Mouse (Mus musculus) testis, postnatal 14 days (tissue): ENCODE measurements at regions not wholly inside any gene's neighbourhood (a gene's known extent, or its start where the extent isn't known, plus 50 kb on each side); places are given as distances from the start of the nearest gene placed in this dataset.

Experiments used
- DNase-seq: peaks from one replicate; pipeline ENCODE4 v3.0.0; 2021; ENCODE audit warnings: low spot score

DNA sequence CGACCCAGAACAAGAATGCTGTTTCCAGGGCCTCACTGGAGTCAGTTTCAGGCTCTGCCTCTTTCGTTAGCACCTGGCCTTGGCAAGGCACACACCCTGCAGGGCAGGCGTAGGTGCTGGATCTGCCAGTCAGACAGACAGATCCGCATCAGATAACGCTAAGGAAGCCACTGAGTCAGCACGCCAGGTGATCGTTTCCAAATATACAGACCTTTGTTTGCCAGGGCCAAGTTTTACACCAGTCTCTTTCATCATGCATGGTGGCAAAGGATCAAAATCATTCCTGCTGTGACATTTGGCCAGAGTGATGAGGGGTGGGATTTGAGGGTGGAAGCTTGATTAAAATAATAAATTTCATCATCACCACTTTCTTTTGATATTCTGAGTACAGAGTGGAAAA is 411.0 kb downstream of the Ofcc1 start:
- DNase-seq, result no peak

DNA sequence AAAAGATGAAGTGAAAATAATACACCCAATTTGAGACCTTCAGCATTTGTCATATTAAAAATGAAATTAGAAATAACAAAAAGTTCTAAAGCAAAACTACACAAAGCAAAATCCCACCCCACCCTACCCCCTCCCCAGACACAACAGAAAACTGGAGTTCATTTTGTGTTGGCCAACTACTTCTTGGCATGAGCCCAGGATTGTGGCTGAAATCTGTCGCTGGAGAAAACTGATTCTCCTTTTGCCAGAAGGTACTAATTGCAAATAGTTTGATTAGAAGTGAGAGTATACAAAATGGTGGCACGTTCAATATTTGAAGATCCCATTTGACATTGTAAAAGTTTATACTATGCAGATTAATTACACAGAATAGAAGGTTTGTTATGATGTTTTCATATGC is 426.0 kb downstream of the Ofcc1 start:
- DNase-seq, result no peak

DNA sequence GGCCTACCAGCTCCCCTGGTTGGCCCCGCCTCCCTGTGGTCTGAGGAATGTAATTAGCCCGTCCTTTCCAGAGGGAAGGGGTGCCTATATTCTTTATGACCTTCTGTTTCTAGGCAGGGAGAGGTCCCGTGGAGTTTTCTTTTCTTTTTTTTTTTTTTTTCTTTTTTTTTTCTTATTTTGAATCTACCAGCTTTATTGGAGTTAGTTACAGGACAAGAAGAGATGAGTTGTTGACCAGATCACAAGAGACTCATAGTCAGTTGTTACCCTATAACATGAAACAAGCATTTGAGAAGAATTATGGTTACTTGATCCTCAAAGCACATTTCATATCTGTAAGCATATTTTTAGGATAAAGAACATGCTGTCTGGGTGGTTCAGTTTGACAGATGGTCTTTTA is 429.8 kb downstream of the Ofcc1 start:
- no peak for DNase-seq

DNA sequence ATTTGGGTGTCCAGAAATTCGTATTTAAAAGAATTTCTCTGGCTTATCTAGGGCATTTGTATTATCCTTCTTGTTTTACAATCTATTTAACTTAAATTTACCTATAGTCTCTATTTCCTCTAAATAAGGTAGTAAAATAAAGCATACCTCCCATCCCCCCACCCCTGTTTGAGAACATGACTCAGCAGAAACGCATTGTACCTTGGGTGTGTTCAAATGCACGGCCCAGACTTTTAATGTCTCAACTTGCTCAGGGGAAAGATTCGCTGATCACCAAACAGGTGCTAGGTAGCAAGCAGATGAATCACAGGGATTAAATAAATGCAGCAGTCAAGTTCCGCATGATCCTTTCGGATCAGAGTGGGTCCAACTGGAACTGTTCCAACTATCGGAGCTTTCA is 432.7 kb downstream of the Ofcc1 start:
- no peak for DNase-seq

- no peak for DNase-seq
Observed at GRCm38 (mm10) chr13:39924366-39924765, 436.9 kb downstream of the Ofcc1 start.

DNA sequence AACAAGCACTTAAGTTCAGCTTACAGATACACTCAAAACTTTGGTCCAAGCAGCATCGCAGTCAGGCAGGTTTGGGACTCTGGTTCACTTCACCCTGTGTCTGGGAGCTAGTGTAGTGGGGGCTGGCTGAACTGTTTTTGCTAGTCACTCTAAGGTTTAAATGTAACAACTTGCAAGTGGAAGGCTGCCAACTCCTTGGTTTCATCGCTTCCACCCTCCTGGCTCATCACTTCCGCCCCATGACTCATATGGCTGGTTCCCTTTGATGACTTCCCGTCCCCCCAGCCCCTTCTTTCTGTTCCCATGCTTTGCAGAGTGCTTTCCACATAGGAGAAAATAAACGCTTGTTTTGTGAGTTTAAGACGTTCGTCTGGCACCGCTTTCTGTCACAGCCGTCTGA is 438.1 kb downstream of the Ofcc1 start:
- peak; percentile 9 for DNase-seq

- no peak for DNase-seq
Observed at GRCm38 (mm10) chr13:39907720-39908119, 453.5 kb downstream of the Ofcc1 start.

- no peak for DNase-seq
Observed at GRCm38 (mm10) chr13:39904264-39904663, 457.0 kb downstream of the Ofcc1 start.

DNA sequence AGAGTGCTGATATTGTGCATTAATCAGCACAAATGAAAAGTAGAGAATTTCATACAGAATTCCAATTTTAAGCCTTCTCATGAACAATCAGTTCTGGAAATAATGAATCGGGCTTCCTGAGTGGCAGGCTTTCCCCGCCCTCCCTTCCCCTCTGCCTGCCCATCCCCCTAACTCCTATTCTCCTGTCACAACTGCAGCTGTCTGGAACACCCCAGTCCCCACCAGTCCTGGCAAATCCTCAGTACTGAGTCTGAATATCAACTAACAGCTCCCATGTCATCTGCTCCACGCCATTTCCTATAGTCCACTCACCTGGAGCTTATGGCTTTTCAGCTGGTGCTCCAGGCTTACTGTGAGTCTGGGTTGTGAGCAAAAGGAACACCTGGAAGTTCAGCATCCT is 457.9 kb downstream of the Ofcc1 start:
- no peak for DNase-seq

GRCm38 (mm10) chr13:39899332-39899731 is 461.9 kb downstream of the Ofcc1 start:
- no peak for DNase-seq

GRCm38 (mm10) chr13:39898412-39898979 is 462.8 kb downstream of the Ofcc1 start:
- no peak for DNase-seq

DNA sequence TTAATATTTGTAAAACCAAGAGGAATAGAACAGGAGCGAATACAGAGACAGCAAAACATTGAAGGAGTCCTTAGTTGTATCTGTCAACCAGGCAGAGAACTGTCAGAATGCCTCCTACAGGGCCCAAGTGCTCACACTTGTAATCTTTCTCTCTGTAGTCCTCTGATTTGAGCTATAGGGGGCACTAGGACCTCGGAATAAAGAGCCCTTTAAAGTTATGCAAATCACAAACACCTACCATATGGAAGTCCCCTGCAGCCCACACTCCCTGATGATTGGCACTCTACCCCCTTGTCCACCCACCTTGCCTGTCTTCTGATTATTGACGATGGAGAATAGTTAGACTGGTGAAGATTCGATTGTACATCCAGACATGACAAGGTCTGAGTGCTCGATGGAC is 467.1 kb downstream of the Ofcc1 start:
- DNase-seq, result no peak

GRCm38 (mm10) chr13:39881066-39881465 is 480.2 kb downstream of the Ofcc1 start:
- DNase-seq, result no peak

DNA sequence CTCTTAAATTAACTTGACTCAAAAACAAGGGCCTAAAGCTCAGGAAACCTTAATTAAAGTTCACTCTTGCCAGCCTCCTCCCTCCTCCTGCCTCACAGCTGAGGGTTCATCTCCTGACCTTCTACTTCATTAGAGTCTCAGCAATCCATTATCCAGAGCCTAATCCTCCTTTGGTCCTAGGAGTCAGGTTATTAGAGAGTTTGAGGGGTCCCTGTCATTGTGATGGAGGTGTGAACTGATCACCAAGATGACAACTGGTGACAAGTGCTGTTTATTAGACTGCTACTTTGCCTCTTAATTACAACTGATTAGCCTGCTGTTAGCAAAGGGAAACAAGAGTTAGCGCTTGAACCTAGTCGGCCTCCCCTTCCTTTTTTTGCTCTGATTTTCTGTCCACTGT is 481.1 kb downstream of the Ofcc1 start:
- DNase-seq, result no peak

GRCm38 (mm10) chr13:39877361-39878141 is 483.7 kb downstream of the Ofcc1 start:
- DNase-seq, result no peak

DNA sequence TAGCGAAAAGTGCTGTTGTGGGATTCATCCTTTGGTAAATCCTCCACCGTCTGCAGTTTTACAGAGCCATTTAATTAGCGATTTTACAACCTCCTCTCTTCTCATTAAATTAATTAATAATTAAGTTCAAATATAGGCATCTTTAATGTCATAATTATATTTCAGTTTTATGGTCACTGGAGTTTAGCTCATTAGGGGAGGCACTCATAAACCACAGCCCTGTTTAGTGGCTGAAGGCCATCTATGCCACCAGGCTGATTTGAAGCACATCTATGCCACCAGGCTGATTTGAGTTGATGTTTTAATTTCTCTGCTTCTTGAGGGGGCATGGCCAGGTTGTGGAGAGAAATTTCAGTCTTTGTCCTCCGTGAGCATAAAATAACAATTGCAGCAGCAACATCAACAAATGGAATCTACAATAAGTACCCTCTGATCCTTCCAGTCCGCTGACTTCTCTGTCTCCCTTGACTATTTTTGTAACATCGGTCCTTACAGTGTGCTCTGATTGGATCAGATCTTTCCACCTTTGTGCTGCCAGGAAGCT is 508.9 kb downstream of the Ofcc1 start:
- DNase-seq, result no peak

- no peak for DNase-seq
Observed at GRCm38 (mm10) chr13:39849391-39849790, 511.9 kb downstream of the Ofcc1 start.

GRCm38 (mm10) chr13:39836053-39836584 is 525.1 kb downstream of the Ofcc1 start:
- no peak for DNase-seq

- DNase-seq, result no peak
Observed at GRCm38 (mm10) chr13:39835302-39835701, 525.9 kb downstream of the Ofcc1 start.

DNA sequence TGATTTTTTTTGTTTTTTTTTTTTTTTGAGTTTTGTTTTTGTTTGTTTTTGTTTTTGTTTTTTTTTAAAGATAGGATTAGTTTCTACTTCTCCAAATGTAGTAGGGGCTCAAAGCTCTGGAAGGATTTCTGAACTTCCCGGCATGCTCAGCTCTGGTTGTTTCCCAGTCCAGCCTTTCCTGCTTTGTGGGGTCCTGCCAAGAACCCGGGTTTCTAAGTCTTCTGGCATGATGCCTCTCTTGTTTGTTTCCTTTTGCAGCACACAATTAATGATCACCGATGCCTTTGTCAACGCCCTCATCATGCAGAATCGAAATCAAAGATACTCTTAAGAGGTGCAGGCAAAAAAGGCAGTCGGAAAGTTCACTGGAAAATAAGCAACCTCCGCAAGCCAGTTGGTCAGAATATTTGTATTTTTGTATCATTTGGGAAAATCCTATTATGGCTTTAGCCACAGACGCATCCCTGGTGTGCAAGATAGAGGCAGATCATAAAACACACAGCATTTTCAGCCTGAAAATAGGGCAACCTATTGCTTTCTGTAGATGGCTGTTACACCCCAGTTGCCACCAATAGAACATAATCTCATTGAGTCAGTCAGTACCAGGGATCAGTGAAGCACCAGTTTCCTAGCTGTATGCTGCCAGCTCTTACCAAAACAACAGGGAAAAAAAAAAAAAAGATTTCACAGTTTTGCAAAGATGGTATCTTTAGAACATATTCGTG is 526.6 kb downstream of the Ofcc1 start:
- DNase-seq, result no peak

- peak; percentile 6 for DNase-seq
Observed at GRCm38 (mm10) chr13:39823965-39824555, 537.2 kb downstream of the Ofcc1 start.

DNA sequence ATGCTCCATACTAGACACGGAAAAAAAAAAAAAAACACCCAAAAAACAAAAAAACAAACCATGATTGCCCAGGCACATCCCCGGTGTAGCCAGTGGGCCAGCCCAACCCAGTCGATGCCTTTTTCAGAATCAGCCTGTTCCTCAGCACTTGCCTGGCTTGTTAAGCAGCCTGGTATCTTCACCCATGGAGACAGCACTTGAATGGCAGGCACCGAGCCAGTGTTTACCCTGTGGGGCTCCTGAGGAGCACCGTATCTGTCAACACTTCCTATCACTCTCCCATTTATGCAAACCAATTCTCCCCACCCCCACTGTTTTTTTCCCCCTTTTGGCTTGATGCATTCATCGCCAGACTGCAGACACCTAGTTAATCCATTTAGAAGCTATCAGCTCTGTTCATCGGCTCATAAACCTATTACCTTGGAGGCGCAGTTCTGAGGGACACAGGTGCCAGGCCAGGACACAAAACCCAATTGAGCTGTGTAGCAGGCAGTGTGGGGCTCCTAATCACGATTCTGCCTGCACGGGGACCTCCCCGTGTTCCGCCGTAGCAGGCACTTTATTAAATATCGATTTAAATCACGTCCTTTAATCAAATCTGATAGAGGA is 537.8 kb downstream of the Ofcc1 start:
- DNase-seq, result no peak
